Mouse (Mus musculus) adrenal gland, postnatal 0 days (tissue): ENCODE measurements around the gene Wdr48. TPM values are rescaled to one million over a fixed set of nuclear protein-coding genes. Genes with fewer than 3 reads are reported as not detected.

Source experiments
- polyA plus RNA-seq: library from polyadenylated mRNA; unstranded; fragments of >200 nt; fragmentation: Nextera tagmentation; extraction: Ambion mirVana; gene quantifications from 2 replicates; pipeline ENCODE4 v1.2.1, GENCODE M21; 2015

The Wdr48 gene
- 24.1 and 28.8 TPM in 2 replicates for polyA plus RNA-seq

GRCm38 (mm10) chr9:119894339-119895009 is at the start of gene Wdr48:
Gene Wdr48, plus strand, starts transcription at chr9:119894878.

GRCm38 (mm10) chr9:119937005-119937773 is 42.5 kb downstream of the Wdr48 start, which contains the start of the genes Gorasp1 and Ttc21a:
Gene Gorasp1, minus strand, starts transcription at chr9:119937565.
Gene Ttc21a, plus strand, starts transcription at chr9:119937606.

Other genes with a start within 250 kb of the Wdr48 start
- gene Scn10a, start 175.6 kb upstream of the Wdr48 start, polyA plus RNA-seq = 0.12 and 0.16 TPM in 2 replicates
- 0.03 TPM in 2 replicates for gene Scn11a, start 69.4 kb upstream of the Wdr48 start, polyA plus RNA-seq
- 14.1 and 22.8 TPM in 2 replicates for gene Gorasp1, start 42.7 kb downstream of the Wdr48 start, polyA plus RNA-seq
- 0.06 and 0.15 TPM in 2 replicates for gene Ttc21a, start 42.7 kb downstream of the Wdr48 start, polyA plus RNA-seq
- gene Csrnp1, start 89.8 kb downstream of the Wdr48 start, polyA plus RNA-seq = 5.6 and 6.1 TPM in 2 replicates
- 0.09 and 0.35 TPM in 2 replicates for gene Xirp1, start 128.7 kb downstream of the Wdr48 start, polyA plus RNA-seq
- 8.9 and 9.1 TPM in 2 replicates for gene Cx3cr1, start 175.0 kb downstream of the Wdr48 start, polyA plus RNA-seq
- 0.11 TPM in 1 of 2 replicates, not detected in the other for gene Ccr8, start 197.2 kb downstream of the Wdr48 start, polyA plus RNA-seq
- 21.4 and 29.7 TPM in 2 replicates for gene Slc25a38, start 215.5 kb downstream of the Wdr48 start, polyA plus RNA-seq
- 921 and 1,056 TPM in 2 replicates for gene Rpsa, start 232.8 kb downstream of the Wdr48 start, polyA plus RNA-seq